Mouse (Mus musculus) forebrain, embryonic 11.5 days (tissue): ENCODE data around the gene Eif4b. TPM values are rescaled to one million over a fixed set of nuclear protein-coding genes. Genes with fewer than 3 reads are reported as not detected.

Experiments
- ATAC-seq: fragments of 200-750 bp; cut with Nextera tagmentation; replicated peaks from 2 replicates; pipeline ENCODE4 v1.8.0; 2017; ENCODE audit warnings: moderate TSS enrichment; ENCODE audit not compliant: low FRiP score
- DNase-seq: peaks from one replicate; pipeline ENCODE4 v3.0.0-alpha.2; 2017; ENCODE audit warnings: low spot score
- H3K27ac ChIP-seq: fragments of 300-500 bp; sonication (generic); 2 replicates; pipeline ENCODE4 v1.5.1; 2014; ENCODE audit warnings: low read depth, low read length
- H3K27me3 ChIP-seq: fragments of 300-500 bp; sonication (generic); 2 replicates; pipeline ENCODE4 v1.6.1; 2014; ENCODE audit warnings: mild to moderate bottlenecking, low read length, mixed read lengths; ENCODE audit not compliant: control insufficient read depth, insufficient read depth
- H3K36me3 ChIP-seq: fragments of 300-500 bp; sonication (generic); 2 replicates; pipeline ENCODE4 v1.6.1; 2014; ENCODE audit warnings: mild to moderate bottlenecking, low read length, moderate library complexity, mixed read lengths; ENCODE audit not compliant: control insufficient read depth, insufficient read depth
- H3K4me1 ChIP-seq: fragments of 300-500 bp; sonication (generic); replicated peaks from 2 replicates; pipeline ENCODE4 v1.6.1; 2014; ENCODE audit warnings: low read length, mixed read lengths; ENCODE audit not compliant: control insufficient read depth, insufficient read depth
- H3K4me2 ChIP-seq: fragments of 300-500 bp; sonication (generic); 2 replicates; pipeline ENCODE4 v1.6.1; 2014; ENCODE audit warnings: low read depth, mild to moderate bottlenecking, low read length, moderate library complexity, mixed read lengths; ENCODE audit not compliant: severe bottlenecking
- H3K4me3 ChIP-seq: fragments of 300-500 bp; sonication (generic); 2 replicates; pipeline ENCODE4 v1.5.1; 2014; ENCODE audit warnings: low read depth, low read length
- H3K9ac ChIP-seq: fragments of 300-500 bp; sonication (generic); 2 replicates; pipeline ENCODE4 v1.6.1; 2014; ENCODE audit warnings: low read length
- H3K9me3 ChIP-seq: fragments of 300-500 bp; sonication (generic); 2 replicates; pipeline ENCODE4 v1.6.1; 2016; ENCODE audit warnings: low read length, mixed read lengths; ENCODE audit not compliant: control insufficient read depth
- WGBS: fragments of 180-500 bp; shearing (Covaris S2); extraction: QIAGEN DNeasy Blood & Tissue Kit; methylation state at CpG from one replicate; pipeline ENCODE4 v1.1.7; 2014; 5-methylcytosine and 5-hydroxymethylcytosine counted together
- polyA plus RNA-seq: library from polyadenylated mRNA; unstranded; fragments of >200 nt; fragmentation: Nextera tagmentation; extraction: Ambion mirVana; gene quantifications from 2 replicates; pipeline ENCODE4 v1.2.1, GENCODE M21; 2014

The Eif4b gene
- polyA plus RNA-seq, 1 experiment from 2014 or later = 122 TPM

DNA sequence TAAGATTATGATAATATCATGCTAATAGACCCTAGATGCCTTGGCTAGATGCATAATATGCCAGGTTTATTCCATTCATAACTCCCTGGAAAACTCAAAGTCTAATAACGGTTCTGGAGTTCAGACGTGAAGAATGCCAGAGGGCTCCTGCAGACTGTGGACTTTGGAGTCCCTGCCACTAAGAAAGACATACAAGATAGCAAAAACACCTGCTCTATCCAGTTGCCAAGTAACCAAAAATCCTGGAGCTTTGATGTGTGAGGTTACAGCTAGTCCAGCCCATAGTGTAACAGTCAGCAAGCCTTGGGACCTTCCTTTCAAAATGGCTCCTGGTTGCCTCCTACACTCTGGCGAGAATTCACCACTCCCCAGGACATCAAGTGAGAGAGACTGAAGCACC, 28.8 kb upstream of the Eif4b start:
- 86% methylated on average over 3 of the region's 3 CpGs for WGBS
- no peaks in the 10 kb centered on the region for H3K9me3 ChIP-seq

DNA sequence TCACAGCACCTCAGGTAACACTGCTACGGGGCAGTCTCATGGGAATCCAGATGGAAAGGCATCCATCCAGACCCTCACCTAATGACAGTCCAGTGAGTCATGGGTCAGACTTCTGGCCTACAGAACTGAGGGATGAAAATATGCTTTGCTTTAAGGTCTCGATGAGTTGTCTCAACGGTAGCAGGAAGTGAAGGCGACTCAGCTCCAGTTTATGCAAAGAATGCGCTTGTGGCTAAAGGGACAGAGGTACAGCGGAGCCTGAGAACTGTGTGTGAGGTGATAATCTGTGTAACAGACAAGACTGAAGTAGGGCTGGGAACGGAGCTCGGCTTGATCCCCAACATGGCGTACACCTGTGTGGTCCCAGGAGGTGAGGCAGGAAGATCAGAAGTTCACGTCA, 27.9 kb upstream of the Eif4b start:
- ATAC-seq = no peak
- DNase-seq = no peak
- Histone ChIP-seq H3K9ac (no peak overlapping the region), H3K4me1 (no peaks in the 10 kb centered on the region), H3K4me2 (no peak overlapping the region), H3K27ac (no peak overlapping the region), H3K9me3 (no peaks in the 10 kb centered on the region), H3K27me3 (no peaks in the 10 kb centered on the region), H3K4me3 (no peak overlapping the region), H3K36me3 (no peaks in the 10 kb centered on the region)
- 92% methylated on average over 10 of the region's 10 CpGs for WGBS

More for the DNA sequence above, 28.8 kb upstream of the Eif4b start:
- no peak overlapping the region for H3K9ac ChIP-seq
- DNase-seq = no peak
- no peak for ATAC-seq
- H3K4me2 ChIP-seq = no peak overlapping the region
- H3K4me1 ChIP-seq = no peaks in the 10 kb centered on the region
- H3K4me3 ChIP-seq = no peak overlapping the region
- H3K27ac ChIP-seq = no peak overlapping the region
- H3K27me3 ChIP-seq = no peaks in the 10 kb centered on the region
- H3K36me3 ChIP-seq = no peaks in the 10 kb centered on the region

DNA sequence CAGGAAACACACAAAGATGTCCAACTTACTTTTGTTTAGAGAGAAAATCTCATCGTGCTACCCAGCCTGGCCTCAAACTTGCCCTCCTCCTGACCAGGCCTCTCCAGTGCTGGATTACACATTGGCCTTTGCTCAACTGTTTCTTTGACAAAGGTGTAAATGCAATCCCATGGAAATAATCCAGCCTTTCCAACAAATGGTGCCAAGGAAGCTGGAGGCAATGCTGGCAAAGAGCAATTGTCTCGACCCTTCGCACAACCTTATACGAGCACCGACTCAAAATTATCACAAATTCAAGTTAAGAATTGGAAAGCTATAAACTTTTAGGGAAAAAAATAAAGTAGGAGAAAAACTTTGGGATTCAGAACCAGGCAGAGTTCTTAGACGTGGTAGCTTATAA, 25.6 kb upstream of the Eif4b start:
- Histone ChIP-seq H3K9me3 (no peaks in the 10 kb centered on the region), H3K27ac (no peak overlapping the region), H3K4me3 (no peak overlapping the region), H3K27me3 (no peaks in the 10 kb centered on the region), H3K4me1 (no peaks in the 10 kb centered on the region; the same call in 1 of the 2 replicates), H3K4me2 (no peak overlapping the region), H3K36me3 (no peaks in the 10 kb centered on the region), H3K9ac (no peak overlapping the region)
- ATAC-seq (no peak), DNase-seq (no peak)
- 91% methylated on average over 6 of the region's 6 CpGs for WGBS

DNA sequence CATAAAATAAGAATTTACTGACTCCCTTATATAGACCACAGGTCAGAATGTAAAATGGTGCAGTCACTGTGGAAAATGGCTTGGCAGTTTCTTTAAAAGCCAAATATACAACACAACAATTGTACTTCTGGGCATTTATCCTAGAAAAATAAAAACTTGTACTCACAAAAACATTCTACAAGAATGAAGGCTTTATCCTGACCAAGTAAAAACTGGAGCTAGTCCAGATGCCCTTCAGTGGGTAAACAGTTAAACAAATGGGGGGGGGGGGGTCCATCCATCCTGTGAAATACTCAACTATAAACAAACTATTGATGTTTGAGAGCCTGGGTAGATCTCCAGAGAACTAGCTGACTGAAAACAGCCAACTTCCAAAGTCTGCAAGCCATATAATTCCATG, 23.7 kb upstream of the Eif4b start:
- Histone ChIP-seq H3K4me1 (no peaks in the 10 kb centered on the region; the same call in 1 of the 2 replicates), H3K27ac (no peak overlapping the region), H3K4me3 (no peak overlapping the region), H3K9ac (no peak overlapping the region), H3K9me3 (no peaks in the 10 kb centered on the region), H3K4me2 (no peak overlapping the region), H3K36me3 (no peaks in the 10 kb centered on the region), H3K27me3 (no peaks in the 10 kb centered on the region)
- DNase-seq = no peak
- ATAC-seq = no peak

DNA sequence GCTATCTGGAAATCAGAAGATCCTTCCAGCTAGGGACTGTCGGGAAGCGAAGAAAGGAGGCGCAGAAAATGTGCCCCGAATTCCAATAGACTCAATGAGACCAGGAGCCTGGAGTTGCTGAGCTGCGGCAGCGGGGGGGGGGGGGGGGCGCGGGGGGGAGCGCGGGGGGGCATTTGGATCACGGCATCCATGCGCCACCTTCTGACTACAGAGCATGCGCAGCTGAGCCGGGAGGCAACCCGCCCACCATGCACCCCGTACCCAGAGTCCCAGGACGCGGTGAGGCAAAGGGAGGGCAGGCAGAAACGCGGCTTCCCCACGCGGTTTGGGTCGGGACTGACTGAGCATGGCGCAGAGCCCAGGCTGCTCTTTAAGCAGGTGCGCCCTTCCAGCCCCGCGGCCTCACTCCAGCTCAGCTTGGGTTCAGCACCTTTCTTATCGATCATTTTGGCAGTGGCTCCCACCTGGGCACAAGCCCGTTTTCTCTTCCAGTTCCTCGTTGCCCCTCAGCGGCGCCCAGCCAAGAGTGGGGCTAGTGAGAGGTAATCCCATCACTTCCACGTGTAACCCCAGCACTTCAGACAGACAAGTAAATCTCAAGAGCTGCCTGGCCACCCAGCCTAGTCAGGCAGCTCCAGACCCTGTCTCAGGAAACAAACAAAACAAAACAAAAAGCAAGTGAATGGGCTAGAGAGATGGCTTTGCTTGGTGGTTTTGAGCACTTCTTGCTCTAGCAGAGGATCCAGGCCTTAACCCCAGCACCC, 21.5 kb upstream of the Eif4b start:
- Histone ChIP-seq H3K36me3 (no peaks in the 10 kb centered on the region), H3K27me3 (no peaks in the 10 kb centered on the region), H3K4me1 (no peaks in the 10 kb centered on the region; the same call in 1 of the 2 replicates), H3K4me3 (peak overlapping the region; percentile 45), H3K9me3 (no peaks in the 10 kb centered on the region), H3K27ac (peak overlapping the region; percentile 18; the same call in 1 of the 2 replicates), H3K4me2 (peak overlapping the region; percentile 82), H3K9ac (peak overlapping the region; percentile 79)
- ATAC-seq (peak; percentile 86), DNase-seq (peak; percentile 89)
- 3% methylated on average over 23 of the region's 33 CpGs for WGBS

DNA sequence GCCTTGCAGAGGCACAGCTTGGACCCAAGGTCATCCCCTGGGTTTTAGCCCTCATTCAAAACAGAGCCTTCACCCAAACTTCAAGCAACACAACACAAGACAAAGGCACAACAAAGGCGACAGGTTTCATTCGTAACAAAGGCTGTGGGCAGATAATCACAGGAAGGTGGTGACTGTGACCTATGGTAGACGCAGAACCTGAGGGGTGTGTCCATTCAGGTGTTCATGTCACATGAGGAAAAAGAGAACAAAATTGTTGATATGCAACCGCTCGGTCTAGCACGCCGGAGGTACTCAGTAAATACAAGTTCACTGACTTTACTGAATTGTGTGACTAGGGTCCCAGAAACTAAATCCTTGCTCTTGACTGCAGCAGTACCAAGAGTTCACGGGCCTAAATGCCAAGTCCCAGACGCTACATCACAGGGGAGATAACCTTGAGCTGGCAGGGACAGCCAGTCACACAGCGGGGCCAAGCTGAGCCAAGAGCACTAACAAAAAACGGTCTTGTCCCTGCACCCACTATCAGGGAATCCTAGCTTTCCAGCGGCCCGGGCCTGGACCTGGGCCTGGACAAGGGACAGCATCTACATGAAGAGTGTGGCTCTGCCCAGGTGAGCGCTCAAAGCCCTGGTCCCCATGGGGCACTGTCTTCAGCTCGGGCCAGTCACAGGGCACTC, 16.9 kb upstream of the Eif4b start:
- no peak for DNase-seq
- H3K4me3 ChIP-seq = no peak overlapping the region
- ATAC-seq = no peak
- 88% methylated on average over 15 of the region's 15 CpGs for WGBS
- no peaks in the 10 kb centered on the region; the same call in none of the 2 replicates for H3K4me1 ChIP-seq
- H3K9me3 ChIP-seq = no peaks in the 10 kb centered on the region
- no peak overlapping the region for H3K4me2 ChIP-seq
- H3K36me3 ChIP-seq = no peaks in the 10 kb centered on the region
- no peak overlapping the region for H3K27ac ChIP-seq
- H3K27me3 ChIP-seq = no peaks in the 10 kb centered on the region
- H3K9ac ChIP-seq = no peak overlapping the region

DNA sequence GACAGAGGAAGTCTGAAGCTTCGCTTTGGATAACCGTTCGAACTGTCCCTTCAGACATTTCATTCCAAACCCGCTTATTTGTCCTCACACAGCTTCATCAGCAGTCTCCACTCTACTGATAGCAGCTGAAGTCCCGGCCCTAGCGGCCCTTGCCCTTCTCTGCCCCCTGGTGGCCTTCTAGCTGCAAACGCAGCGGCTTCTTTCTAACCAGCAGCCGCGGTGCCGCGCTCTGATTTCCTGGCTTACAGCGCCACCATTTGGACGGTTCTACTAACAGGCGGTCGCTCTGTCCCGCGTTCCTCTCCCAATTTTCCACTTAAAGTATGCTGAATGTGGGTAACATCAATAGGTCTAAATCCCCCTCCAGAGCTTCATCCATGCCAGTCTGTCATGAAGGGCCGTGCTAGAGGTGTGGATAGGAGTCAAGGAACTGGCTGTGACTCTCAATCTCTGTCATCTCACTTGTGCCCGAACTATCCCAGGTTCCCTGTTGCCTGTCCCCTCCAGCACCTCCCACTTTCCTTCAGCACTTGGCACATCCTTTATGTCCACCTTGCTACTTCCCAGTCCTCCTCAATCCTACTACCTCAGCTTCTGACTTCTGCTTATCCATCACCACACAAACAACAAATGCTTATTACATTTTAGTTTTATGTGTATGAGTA, 7.8 kb upstream of the Eif4b start:
- Histone ChIP-seq H3K4me2 (no peak overlapping the region), H3K27me3 (peaks cover 3% of the 10 kb centered on the region; the same call in 1 of the 2 replicates), H3K36me3 (no peaks in the 10 kb centered on the region), H3K9me3 (no peaks in the 10 kb centered on the region), H3K9ac (no peak overlapping the region), H3K27ac (no peak overlapping the region), H3K4me1 (no peaks in the 10 kb centered on the region; the same call in 1 of the 2 replicates), H3K4me3 (no peak overlapping the region)
- 5% methylated on average over 20 of the region's 20 CpGs for WGBS
- peak; percentile 83 for ATAC-seq
- DNase-seq = peak; percentile 97

DNA sequence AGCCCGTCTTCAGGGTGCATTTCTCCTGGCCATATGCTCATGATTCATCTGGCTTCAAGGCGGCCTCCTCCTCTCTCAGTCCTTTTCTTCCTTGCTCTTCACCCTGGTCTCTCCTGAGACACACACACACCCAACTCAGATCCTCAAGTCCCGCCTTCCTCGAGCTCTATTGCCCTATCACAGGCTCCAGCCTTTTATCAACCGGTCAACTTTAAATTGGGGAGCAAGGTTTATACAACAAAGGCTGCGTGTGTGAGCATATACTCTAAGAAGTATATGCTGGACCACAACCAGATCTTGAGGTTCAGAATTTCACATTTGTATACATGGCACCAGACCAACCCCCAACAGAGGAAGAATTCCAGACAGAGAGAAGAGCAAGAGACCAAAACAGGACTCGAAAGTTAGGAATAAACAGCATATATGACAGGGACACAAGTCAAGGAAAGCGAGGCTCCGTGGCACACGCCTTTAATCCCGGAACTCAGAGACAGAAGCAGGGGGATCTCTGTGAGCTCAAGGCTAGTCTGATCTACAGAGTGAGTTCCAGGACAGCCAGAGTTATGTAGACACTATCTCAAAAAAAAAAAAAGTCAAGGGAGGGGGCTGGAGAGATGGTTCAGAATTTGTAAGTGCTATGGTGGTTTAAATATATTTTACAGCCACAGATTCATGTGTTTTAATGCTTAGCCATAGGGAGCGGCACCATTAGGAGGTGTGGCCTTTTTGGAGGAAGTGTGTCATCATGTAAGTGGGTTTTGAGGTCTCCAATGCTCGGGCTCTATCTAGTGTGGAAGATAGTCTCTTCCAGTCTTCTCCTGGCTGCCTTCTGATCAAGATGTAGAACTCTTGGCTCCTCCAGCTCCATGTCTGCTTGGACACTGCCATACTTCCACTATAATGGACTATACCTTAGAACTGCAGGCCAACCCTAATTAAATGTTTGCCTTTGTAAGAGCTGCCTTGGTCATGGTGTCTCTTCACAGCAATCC, 2.8 kb upstream of the Eif4b start:
- Histone ChIP-seq H3K4me3 (no peak overlapping the region), H3K9me3 (no peaks in the 10 kb centered on the region), H3K4me2 (no peak overlapping the region), H3K27ac (no peak overlapping the region), H3K36me3 (no peaks in the 10 kb centered on the region), H3K27me3 (peaks cover 3% of the 10 kb centered on the region; the same call in 1 of the 2 replicates), H3K9ac (no peak overlapping the region), H3K4me1 (peaks cover 4% of the 10 kb centered on the region; the same call in 1 of the 2 replicates)
- 76% methylated on average over 13 of the region's 13 CpGs for WGBS
- DNase-seq (no peak), ATAC-seq (no peak)
